Comparison of ENCODE assay signal across 8 mouse cellular contexts in genomic region chr8:105900941-105901616, GRCm38 (mm10). TPM values are rescaled to one million over a fixed set of nuclear protein-coding genes. Genes with fewer than 3 reads are reported as not detected.
DNase-seq lines count a peak whose midpoint lies in the region; ATAC-seq and TF ChIP-seq lines count a peak whose summit lies in the region.

No protein-coding gene starts in this region.

- no peak for ATAC-seq in forebrain, embryonic 16.5 days

- 39% methylated on average over 16 of the region's 16 CpGs for WGBS in forebrain, embryonic 16.5 days
- WGBS in macrophage (ENCODE audit: missing documents) = 24% methylated on average over 16 of the region's 16 CpGs

- no peak for DNase-seq in layer of hippocampus, adult 2 months (ENCODE audit: low spot score in 2 of 2)
- DNase-seq in layer of hippocampus, adult 9-10 months (ENCODE audit: low spot score) = no peak
- DNase-seq in MEL-GATA-1-ER (ENCODE audit: extremely low read depth, low read depth) = peak; percentile 72
- no peak for DNase-seq in MN1 (ENCODE audit: low spot score)
- no peak for DNase-seq in left cerebral cortex, adult 11 months (ENCODE audit: low spot score)
- no peak for DNase-seq in urinary bladder, postnatal 10 days (ENCODE audit: low spot score)

- no peak for TF ChIP-seq CTCF in layer of hippocampus, adult 2 months (conservative IDR thresholded peaks at IDR 0.05)

- peak overlapping the region; percentile 90 for H3K4me3 ChIP-seq in layer of hippocampus, adult 2 months
- H3K4me3 ChIP-seq in forebrain, embryonic 16.5 days (replicated peaks; ENCODE audit: low read length) = peak overlapping the region; percentile 95
- peak overlapping the region; percentile 77 for H3K4me3 ChIP-seq in macrophage (ENCODE audit: inconsistent target)

- peaks cover 56% of the 10 kb centered on the region for H3K79me2 ChIP-seq in macrophage (ENCODE audit: inconsistent target)

- peak overlapping the region; percentile 96 for H3K27ac ChIP-seq in layer of hippocampus, adult 2 months
- peak overlapping the region; percentile 75 for H3K27ac ChIP-seq in forebrain, embryonic 16.5 days (ENCODE audit: low read length)
- peak overlapping the region; percentile 42 for H3K27ac ChIP-seq in macrophage

- peak overlapping the region; percentile 99 for H3K9ac ChIP-seq in forebrain, embryonic 16.5 days (replicated peaks; ENCODE audit: low read depth, low read length)

- no peaks in the 10 kb centered on the region for H3K27me3 ChIP-seq in forebrain, embryonic 16.5 days (replicated peaks; ENCODE audit: control insufficient read depth, insufficient read depth, low read length)

- no peaks in the 10 kb centered on the region for H3K36me3 ChIP-seq in forebrain, embryonic 16.5 days (ENCODE audit: control insufficient read depth, insufficient read depth)
- no peaks in the 10 kb centered on the region for H3K36me3 ChIP-seq in macrophage (ENCODE audit: inconsistent target)

- peaks cover 9% of the 10 kb centered on the region for H3K4me1 ChIP-seq in forebrain, embryonic 16.5 days (replicated peaks; ENCODE audit: control insufficient read depth, insufficient read depth, low read length)

- H3K9me3 ChIP-seq in forebrain, embryonic 16.5 days (ENCODE audit: control insufficient read depth, low read length) = no peaks in the 10 kb centered on the region

- peak overlapping the region; percentile 92 for H3K4me2 ChIP-seq in forebrain, embryonic 16.5 days (ENCODE audit: low read length)

RNA-seq across cellular contexts. Expression of gene Pskh1, which starts 0.8 kb away (rescaled TPM):
- 1 to 10 TPM; 8.0 to 9.9 TPM for total RNA-seq in layer of hippocampus, adult 2 months (2021)
- polyA plus RNA-seq in forebrain, embryonic 16.5 days (2015; fragmentation: Nextera tagmentation; extraction: Ambion mirVana) = 10.5 and 10.7 TPM in 2 replicates
- total RNA-seq in macrophage (2018; cell fraction: chromatin; rRNA removed) = 10 to 100 TPM in 24 of 26 experiments, 1 to 10 TPM in 2; 9.5 to 22.9 (median 14.8) TPM
- 10 to 100 TPM in 24 of 26 experiments, 1 to 10 TPM in 2; 8.7 to 21.7 (median 14.6) TPM for total RNA-seq in macrophage (2018; cell fraction: cytosol; rRNA removed)
- total RNA-seq in macrophage (2018; cell fraction: nucleus; rRNA removed) = 10 to 100 TPM; 10.6 to 29.3 (median 17.4) TPM
- 16.3 to 17.5 TPM (median 16.4 TPM) in 3 replicates for polyA plus RNA-seq in macrophage (2018)

RNA-seq across cellular contexts. Expression of gene Nrn1l, which starts 7.7 kb away (rescaled TPM):
- 1 to 10 TPM; 2.4 TPM for total RNA-seq in layer of hippocampus, adult 2 months (2021)
- polyA plus RNA-seq in forebrain, embryonic 16.5 days (2015; fragmentation: Nextera tagmentation; extraction: Ambion mirVana) = 0.51 and 0.73 TPM in 2 replicates
- 1 to 10 TPM in 2 of 26 experiments, not detected in 24; 1.8 to 2.2 TPM for total RNA-seq in macrophage (2018; cell fraction: chromatin; rRNA removed)
- total RNA-seq in macrophage (2018; cell fraction: cytosol; rRNA removed) = under 1 TPM in 1 of 26 experiments, not detected in 25; 0.34 TPM
- 1 to 10 TPM in 5 of 26 experiments, not detected in 21; 1.1 to 2.0 (median 1.5) TPM for total RNA-seq in macrophage (2018; cell fraction: nucleus; rRNA removed)
- polyA plus RNA-seq in macrophage (2018) = not detected in 3 replicates

RNA-seq across cellular contexts. Expression of gene Edc4, which starts 20.4 kb away (rescaled TPM):
- 10 to 100 TPM; 69.0 to 70.4 TPM for total RNA-seq in layer of hippocampus, adult 2 months (2021)
- polyA plus RNA-seq in forebrain, embryonic 16.5 days (2015; fragmentation: Nextera tagmentation; extraction: Ambion mirVana) = 59.8 and 65.1 TPM in 2 replicates
- 100 to 1,000 TPM in 3 of 26 experiments, 10 to 100 TPM in 23; 50.8 to 147 (median 78.8) TPM for total RNA-seq in macrophage (2018; cell fraction: chromatin; rRNA removed)
- total RNA-seq in macrophage (2018; cell fraction: cytosol; rRNA removed) = 10 to 100 TPM; 10.9 to 22.4 (median 16.1) TPM
- 10 to 100 TPM; 21.9 to 58.6 (median 36.2) TPM for total RNA-seq in macrophage (2018; cell fraction: nucleus; rRNA removed)
- polyA plus RNA-seq in macrophage (2018) = 12.6 to 19.5 TPM (median 14.6 TPM) in 3 replicates

RNA-seq across cellular contexts. Expression of gene Ctrl, which starts 32.6 kb away (rescaled TPM):
- total RNA-seq in layer of hippocampus, adult 2 months (2021) = 1 to 10 TPM; 1.4 to 1.5 TPM
- polyA plus RNA-seq in forebrain, embryonic 16.5 days (2015; fragmentation: Nextera tagmentation; extraction: Ambion mirVana) = 1.9 and 2.6 TPM in 2 replicates
- 10 to 100 TPM in 2 of 26 experiments, 1 to 10 TPM in 23, not detected in 1; 1.5 to 10.8 (median 6.3) TPM for total RNA-seq in macrophage (2018; cell fraction: chromatin; rRNA removed)
- under 1 TPM in 11 of 26 experiments, not detected in 15; 0.14 to 0.48 (median 0.38) TPM for total RNA-seq in macrophage (2018; cell fraction: cytosol; rRNA removed)
- total RNA-seq in macrophage (2018; cell fraction: nucleus; rRNA removed) = 1 to 10 TPM in 25 of 26 experiments, not detected in 1; 1.8 to 9.6 (median 5.1) TPM
- not detected in 3 replicates for polyA plus RNA-seq in macrophage (2018)

RNA-seq across cellular contexts. Expression of gene Psmb10, which starts 37.2 kb away (rescaled TPM):
- total RNA-seq in layer of hippocampus, adult 2 months (2021) = 10 to 100 TPM; 53.0 to 61.6 TPM
- 30.5 and 44.8 TPM in 2 replicates for polyA plus RNA-seq in forebrain, embryonic 16.5 days (2015; fragmentation: Nextera tagmentation; extraction: Ambion mirVana)
- total RNA-seq in macrophage (2018; cell fraction: chromatin; rRNA removed) = 100 to 1,000 TPM in 14 of 26 experiments, 10 to 100 TPM in 12; 22.7 to 248 (median 131) TPM
- total RNA-seq in macrophage (2018; cell fraction: cytosol; rRNA removed) = 100 to 1,000 TPM; 153 to 669 (median 342) TPM
- 100 to 1,000 TPM in 19 of 26 experiments, 10 to 100 TPM in 7; 38.7 to 433 (median 199) TPM for total RNA-seq in macrophage (2018; cell fraction: nucleus; rRNA removed)
- 51.8 to 210 TPM (median 105 TPM) in 3 replicates for polyA plus RNA-seq in macrophage (2018)

Comparison
In these comparisons a context has a peak if more than half of its experiments do, and no peak if none do; other contexts are left out.
1. H3K27ac ChIP-seq: peak in every context shown above with its lines; median percentile 96 in layer of hippocampus, adult 2 months; 75 in forebrain, embryonic 16.5 days; 42 in macrophage.